Mouse (Mus musculus): ENCODE data around the gene Vmn2r62.
"Not testable (repeated sequence)": the region's sequence is repeated elsewhere in the genome, so short reads cannot be mapped to it uniquely, and the experiment has no call there.

The Vmn2r62 gene

GRCm38 (mm10) chr7:42793425-42793824 lies at the start of gene Vmn2r62:
Vmn2r62 (minus strand) TSS chr7:42793525.
- DNase-seq (ENCODE audit: low spot score in 2 of 2): not testable (repeated sequence)

- not testable (repeated sequence) for DNase-seq (ENCODE audit: low spot score in 2 of 2)
Measured at GRCm38 (mm10) chr7:42838366-42838765, 45.0 kb upstream of the Vmn2r62 start.

- DNase-seq (ENCODE audit: low spot score in 2 of 2): no peak
Measured at GRCm38 (mm10) chr7:42832221-42832620, 38.9 kb upstream of the Vmn2r62 start.

GRCm38 (mm10) chr7:42749836-42750235 lies 43.5 kb downstream of the Vmn2r62 start:
- no peak for DNase-seq (ENCODE audit: low spot score in 2 of 2)

GRCm38 (mm10) chr7:42738536-42739210 lies 54.7 kb downstream of the Vmn2r62 start:
- DNase-seq (ENCODE audit: low spot score in 2 of 2): no peak

- DNase-seq (ENCODE audit: low spot score in 2 of 2): not testable (repeated sequence)
Measured at GRCm38 (mm10) chr7:42726917-42727316, 66.4 kb downstream of the Vmn2r62 start, which contains the start of gene Gm17067. Gm17067 (minus strand) TSS chr7:42727017.
